Mouse (Mus musculus) E14TG2a.4 (cell line): Measurements from ENCODE around the gene Cwc27.

Experiments
- CTCF ChIP-seq: conservative IDR thresholded peaks from 2 replicates; pipeline ENCODE4 v1.5.1; 2014; ENCODE audit warnings: low read length
- NANOG ChIP-seq: IDR thresholded peaks from 2 replicates; pipeline ENCODE4 v1.6.1; 2014; ENCODE audit warnings: borderline replicate concordance, low read length, mixed read lengths
- POU5F1 ChIP-seq: IDR thresholded peaks from 2 replicates; pipeline ENCODE4 v1.6.1; 2014; ENCODE audit warnings: low read length, borderline replicate concordance

GRCm38 (mm10) chr13:104650654-104651053 lies 166.3 kb downstream of the Cwc27 start:
- TF ChIP-seq CTCF, result no peak
- TF ChIP-seq POU5F1, result no peak
- no peak for TF ChIP-seq NANOG
